Mouse (Mus musculus): Measurements from ENCODE around the gene Gpr68. TPM values are rescaled to one million over a fixed set of nuclear protein-coding genes. Genes with fewer than 3 reads are reported as not detected.

Gpr68 gene
- polyA plus RNA-seq, 1 experiment from 2014 or later: 0.46 TPM

DNA sequence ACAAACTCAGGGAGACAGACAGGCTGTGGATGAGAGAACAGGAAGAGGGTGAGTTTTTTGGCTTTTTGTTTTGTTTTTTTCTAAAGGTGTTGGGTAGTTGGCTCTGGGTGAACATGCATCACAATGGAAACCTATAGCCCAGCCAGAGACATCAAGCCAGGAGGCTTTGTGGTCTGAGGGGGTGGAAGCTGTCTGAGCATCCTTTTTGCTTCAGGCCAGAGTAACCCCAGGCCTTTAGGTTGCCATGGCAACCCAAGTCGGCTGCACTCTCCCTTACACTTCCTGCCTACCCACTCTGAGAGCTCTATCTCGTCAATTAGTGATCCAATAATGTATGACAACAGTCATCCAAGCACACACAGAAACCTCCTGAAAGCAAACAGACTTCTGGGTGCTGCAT, 12.5 kb downstream of the Gpr68 start:
- WGBS: 7% methylated on average over 2 of the region's 2 CpGs
- ATAC-seq (ENCODE audit: insufficient number of reproducible peaks, insufficient read depth, low FRiP score, low read depth): no peak

DNA sequence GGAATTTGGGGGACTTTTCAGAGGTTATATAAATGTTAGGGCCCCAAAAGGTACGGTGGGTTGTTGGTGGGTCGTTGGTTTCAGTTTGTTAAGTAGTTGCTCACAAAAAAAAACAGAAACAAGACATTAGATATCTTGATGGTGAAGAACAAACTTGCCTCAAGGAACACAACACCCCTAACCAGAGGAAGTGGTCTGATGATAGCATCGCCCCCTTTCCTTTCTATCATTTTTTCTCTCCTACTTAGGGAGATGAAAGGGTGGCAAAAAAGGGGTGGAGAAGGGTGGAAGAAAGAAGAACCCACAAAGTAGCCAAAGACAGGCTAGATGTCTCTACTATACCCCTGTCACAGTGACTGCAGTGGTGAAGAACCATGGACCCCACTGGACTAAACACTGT, 17.4 kb downstream of the Gpr68 start:
- Histone ChIP-seq H3K27ac (ENCODE audit: low read length) (no peak overlapping the region), H3K27me3 (ENCODE audit: control insufficient read depth, insufficient read depth, low read length) (no peaks in the 10 kb centered on the region), H3K36me3 (ENCODE audit: control insufficient read depth, insufficient read depth, low read length) (no peaks in the 10 kb centered on the region), H3K9me3 (ENCODE audit: control insufficient read depth, low read depth, low read length) (no peaks in the 10 kb centered on the region), H3K4me2 (replicated peaks; ENCODE audit: low read depth, low read length) (no peak overlapping the region), H3K4me1 (ENCODE audit: control insufficient read depth, insufficient read depth, low read length) (no peaks in the 10 kb centered on the region), H3K9ac (replicated peaks; ENCODE audit: low read depth, low read length) (no peak overlapping the region), H3K4me3 (ENCODE audit: low read depth, low read length) (no peak overlapping the region)
- 83% methylated on average over 3 of the region's 3 CpGs for WGBS
- ATAC-seq (ENCODE audit: insufficient number of reproducible peaks, insufficient read depth, low FRiP score, low read depth): no peak

More for the DNA sequence above, 12.5 kb downstream of the Gpr68 start:
- Histone ChIP-seq H3K36me3 (ENCODE audit: control insufficient read depth, insufficient read depth, low read length) (no peaks in the 10 kb centered on the region), H3K27ac (ENCODE audit: low read length) (no peak overlapping the region), H3K9ac (replicated peaks; ENCODE audit: low read depth, low read length) (no peak overlapping the region), H3K4me1 (ENCODE audit: control insufficient read depth, insufficient read depth, low read length) (no peaks in the 10 kb centered on the region; the same call in 1 of the 2 replicates), H3K4me2 (replicated peaks; ENCODE audit: low read depth, low read length) (no peak overlapping the region), H3K9me3 (ENCODE audit: control insufficient read depth, low read depth, low read length) (no peaks in the 10 kb centered on the region), H3K27me3 (ENCODE audit: control insufficient read depth, insufficient read depth, low read length) (peaks cover 18% of the 10 kb centered on the region), H3K4me3 (ENCODE audit: low read depth, low read length) (no peak overlapping the region)

DNA sequence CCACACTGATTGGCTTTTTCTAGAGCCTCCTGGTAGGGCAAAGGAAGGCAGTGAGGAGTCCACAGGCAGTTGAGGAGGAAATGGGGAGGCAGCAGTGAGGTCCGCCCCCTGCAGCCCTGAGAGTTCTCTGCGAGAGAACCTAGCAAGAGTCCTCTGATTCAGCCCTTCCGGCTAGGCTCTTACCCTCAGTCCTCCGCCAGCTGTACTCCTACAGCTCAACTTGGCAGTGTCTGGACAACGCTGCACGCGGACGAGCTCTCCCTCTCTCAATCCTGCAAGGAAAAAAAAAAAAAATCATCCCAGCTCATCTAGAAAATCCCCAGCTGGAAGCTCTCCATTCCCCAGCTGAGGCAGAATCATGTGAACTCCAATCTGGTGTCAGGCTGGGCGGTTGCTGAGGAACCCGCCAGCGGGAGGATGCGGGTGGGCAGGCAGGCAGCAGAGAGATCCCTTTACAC, 20.2 kb downstream of the Gpr68 start:
- Histone ChIP-seq H3K9me3 (ENCODE audit: control insufficient read depth, low read depth, low read length) (no peaks in the 10 kb centered on the region), H3K4me3 (ENCODE audit: low read depth, low read length) (no peak overlapping the region), H3K9ac (replicated peaks; ENCODE audit: low read depth, low read length) (no peak overlapping the region), H3K36me3 (ENCODE audit: control insufficient read depth, insufficient read depth, low read length) (no peaks in the 10 kb centered on the region), H3K4me2 (replicated peaks; ENCODE audit: low read depth, low read length) (no peak overlapping the region), H3K4me1 (ENCODE audit: control insufficient read depth, insufficient read depth, low read length) (0 out of 2 replicates have a peak, but pooled peaks cover 3% of the 10 kb centered on the region), H3K27ac (ENCODE audit: low read length) (peak overlapping the region; percentile 17; the same call in 1 of the 2 replicates), H3K27me3 (ENCODE audit: control insufficient read depth, insufficient read depth, low read length) (no peaks in the 10 kb centered on the region)
- WGBS: 16% methylated on average over 12 of the region's 12 CpGs
- ATAC-seq (ENCODE audit: insufficient number of reproducible peaks, insufficient read depth, low FRiP score, low read depth): peak; percentile 72; the same call in 1 of the 2 replicates

DNA sequence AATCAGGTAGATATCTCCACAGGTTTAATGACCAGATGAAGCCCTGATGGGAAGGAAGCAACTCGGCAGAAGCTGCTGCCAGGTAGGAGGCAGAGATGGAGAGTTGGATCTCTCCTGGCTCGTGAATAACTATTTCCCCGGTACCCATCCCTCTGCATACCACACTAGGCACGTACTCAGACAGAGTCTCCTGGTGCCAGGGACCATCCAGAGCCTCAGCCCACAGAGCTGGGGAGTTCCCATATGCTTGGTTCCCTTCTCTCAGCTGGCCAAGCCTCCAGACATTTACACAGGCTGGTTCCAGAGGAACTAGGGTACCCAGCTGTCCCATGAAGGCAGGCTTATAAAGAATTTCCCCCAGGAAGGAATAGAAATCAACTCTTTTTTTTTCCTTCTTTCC, 21.1 kb downstream of the Gpr68 start:
- Histone ChIP-seq H3K4me1 (ENCODE audit: control insufficient read depth, insufficient read depth, low read length) (0 out of 2 replicates have a peak, but pooled peaks cover 3% of the 10 kb centered on the region), H3K4me2 (replicated peaks; ENCODE audit: low read depth, low read length) (no peak overlapping the region), H3K27me3 (ENCODE audit: control insufficient read depth, insufficient read depth, low read length) (no peaks in the 10 kb centered on the region), H3K9ac (replicated peaks; ENCODE audit: low read depth, low read length) (no peak overlapping the region), H3K27ac (ENCODE audit: low read length) (no peak overlapping the region), H3K4me3 (ENCODE audit: low read depth, low read length) (no peak overlapping the region), H3K9me3 (ENCODE audit: control insufficient read depth, low read depth, low read length) (no peaks in the 10 kb centered on the region), H3K36me3 (ENCODE audit: control insufficient read depth, insufficient read depth, low read length) (no peaks in the 10 kb centered on the region)
- WGBS: 75% methylated on average over 4 of the region's 4 CpGs
- no peak for ATAC-seq (ENCODE audit: insufficient number of reproducible peaks, insufficient read depth, low FRiP score, low read depth)

DNA sequence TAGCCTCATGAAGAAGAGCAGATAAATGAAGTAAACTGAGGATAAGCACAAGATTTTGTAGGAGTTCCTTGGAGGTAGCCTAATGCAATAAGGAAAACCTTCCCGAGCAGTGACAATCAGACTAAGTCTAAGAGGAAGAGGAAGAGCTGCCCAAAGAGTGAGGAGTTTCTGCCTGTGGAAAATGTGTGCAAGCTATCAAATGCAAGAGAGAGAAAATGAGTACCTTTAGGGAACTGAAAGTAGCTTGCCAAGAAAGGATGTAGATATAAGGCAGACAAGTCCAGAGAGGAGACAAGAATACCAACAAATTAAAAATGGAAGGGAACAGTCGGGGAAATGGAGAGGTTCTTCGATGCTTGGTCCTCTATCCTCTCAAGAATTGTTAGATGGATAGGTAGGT, 22.4 kb downstream of the Gpr68 start:
- 0 out of 2 replicates have a peak, but pooled peaks cover 3% of the 10 kb centered on the region for H3K4me1 ChIP-seq (ENCODE audit: control insufficient read depth, insufficient read depth, low read length)

DNA sequence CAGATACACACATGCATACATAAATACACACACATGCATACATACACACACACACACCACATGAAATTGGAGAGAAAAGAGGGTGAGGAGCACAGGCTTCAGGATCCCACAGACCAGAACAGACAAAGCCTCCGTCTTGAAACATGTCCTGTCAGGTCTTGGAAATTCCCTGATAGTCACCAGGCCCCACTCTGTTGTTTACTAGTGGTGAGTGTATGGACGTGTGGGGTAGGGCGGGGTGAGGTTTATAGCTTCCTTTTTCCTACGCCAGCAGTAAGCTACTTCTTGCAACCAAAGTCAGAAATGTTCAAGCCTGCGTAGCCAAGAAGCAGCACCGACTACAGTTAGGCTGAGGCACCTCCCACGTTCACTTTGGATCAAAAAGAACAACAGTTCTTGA, 24.8 kb downstream of the Gpr68 start:
- Histone ChIP-seq H3K9ac (replicated peaks; ENCODE audit: low read depth, low read length) (no peak overlapping the region), H3K4me1 (ENCODE audit: control insufficient read depth, insufficient read depth, low read length) (0 out of 2 replicates have a peak, but pooled peaks cover 3% of the 10 kb centered on the region), H3K27ac (ENCODE audit: low read length) (no peak overlapping the region), H3K9me3 (ENCODE audit: control insufficient read depth, low read depth, low read length) (no peaks in the 10 kb centered on the region), H3K4me2 (replicated peaks; ENCODE audit: low read depth, low read length) (no peak overlapping the region), H3K36me3 (ENCODE audit: control insufficient read depth, insufficient read depth, low read length) (no peaks in the 10 kb centered on the region), H3K27me3 (ENCODE audit: control insufficient read depth, insufficient read depth, low read length) (no peaks in the 10 kb centered on the region), H3K4me3 (ENCODE audit: low read depth, low read length) (no peak overlapping the region)
- ATAC-seq (ENCODE audit: insufficient number of reproducible peaks, insufficient read depth, low FRiP score, low read depth): no peak
- 45% methylated on average over 7 of the region's 7 CpGs for WGBS

More for the DNA sequence above, 22.4 kb downstream of the Gpr68 start:
- Histone ChIP-seq H3K9ac (replicated peaks; ENCODE audit: low read depth, low read length) (no peak overlapping the region), H3K36me3 (ENCODE audit: control insufficient read depth, insufficient read depth, low read length) (no peaks in the 10 kb centered on the region), H3K4me3 (ENCODE audit: low read depth, low read length) (no peak overlapping the region), H3K27ac (ENCODE audit: low read length) (no peak overlapping the region), H3K9me3 (ENCODE audit: control insufficient read depth, low read depth, low read length) (no peaks in the 10 kb centered on the region), H3K4me2 (replicated peaks; ENCODE audit: low read depth, low read length) (no peak overlapping the region), H3K27me3 (ENCODE audit: control insufficient read depth, insufficient read depth, low read length) (no peaks in the 10 kb centered on the region)
- no peak for ATAC-seq (ENCODE audit: insufficient number of reproducible peaks, insufficient read depth, low FRiP score, low read depth)
- WGBS: 86% methylated on average over 3 of the region's 3 CpGs

DNA sequence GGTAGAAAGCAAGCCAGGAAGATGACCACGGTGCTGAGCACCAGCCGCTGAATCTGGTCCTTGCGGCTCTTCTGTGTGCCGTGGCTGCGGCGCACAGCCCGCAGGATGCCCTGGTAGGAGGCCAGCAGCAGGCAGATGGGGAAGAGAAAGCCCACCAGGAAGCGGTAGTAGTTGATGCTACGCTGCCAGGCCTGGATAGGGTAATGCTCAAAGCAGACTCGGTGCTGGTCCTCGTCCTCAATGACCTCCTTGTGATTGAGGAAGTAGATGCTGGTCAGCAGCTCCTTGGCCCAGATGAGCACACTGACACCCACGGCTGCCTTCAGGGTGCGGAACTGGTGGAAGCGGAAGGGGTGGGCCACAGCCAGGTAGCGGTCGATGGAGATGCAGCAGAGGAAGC, 29.4 kb downstream of the Gpr68 start:
- Histone ChIP-seq H3K27me3 (ENCODE audit: control insufficient read depth, insufficient read depth, low read length) (no peaks in the 10 kb centered on the region), H3K9me3 (ENCODE audit: control insufficient read depth, low read depth, low read length) (no peaks in the 10 kb centered on the region), H3K4me1 (ENCODE audit: control insufficient read depth, insufficient read depth, low read length) (0 out of 2 replicates have a peak, but pooled peaks cover under 1% of the 10 kb centered on the region), H3K36me3 (ENCODE audit: control insufficient read depth, insufficient read depth, low read length) (no peaks in the 10 kb centered on the region), H3K27ac (ENCODE audit: low read length) (no peak overlapping the region), H3K4me3 (ENCODE audit: low read depth, low read length) (no peak overlapping the region), H3K9ac (replicated peaks; ENCODE audit: low read depth, low read length) (no peak overlapping the region), H3K4me2 (replicated peaks; ENCODE audit: low read depth, low read length) (no peak overlapping the region)
- no peak for ATAC-seq (ENCODE audit: insufficient number of reproducible peaks, insufficient read depth, low FRiP score, low read depth)
- 89% methylated on average over 16 of the region's 16 CpGs for WGBS

DNA sequence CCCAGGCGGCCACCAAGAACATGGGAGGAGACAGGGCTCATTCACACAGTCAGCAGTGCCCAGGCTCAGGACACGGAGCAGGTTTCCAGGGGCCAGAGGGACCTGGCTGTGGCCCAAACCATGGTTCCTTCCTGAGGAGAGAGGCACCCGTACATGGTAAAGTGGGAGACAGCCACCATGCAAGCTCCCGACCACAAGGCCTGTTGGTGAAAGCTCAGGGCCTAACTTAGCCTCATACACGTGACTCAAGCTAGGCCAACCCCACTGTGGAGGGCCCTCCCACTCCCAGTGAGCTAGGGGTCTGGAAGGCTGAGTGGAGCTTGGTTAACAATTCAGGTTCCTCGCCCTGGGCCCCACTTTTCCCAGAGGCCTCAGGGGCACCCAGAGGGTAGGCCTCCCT, 30.1 kb downstream of the Gpr68 start:
- WGBS: 77% methylated on average over 6 of the region's 6 CpGs
- Histone ChIP-seq H3K9me3 (ENCODE audit: control insufficient read depth, low read depth, low read length) (no peaks in the 10 kb centered on the region), H3K4me3 (ENCODE audit: low read depth, low read length) (no peak overlapping the region), H3K27me3 (ENCODE audit: control insufficient read depth, insufficient read depth, low read length) (no peaks in the 10 kb centered on the region), H3K36me3 (ENCODE audit: control insufficient read depth, insufficient read depth, low read length) (no peaks in the 10 kb centered on the region), H3K4me2 (replicated peaks; ENCODE audit: low read depth, low read length) (no peak overlapping the region), H3K4me1 (ENCODE audit: control insufficient read depth, insufficient read depth, low read length) (no peaks in the 10 kb centered on the region), H3K27ac (ENCODE audit: low read length) (no peak overlapping the region), H3K9ac (replicated peaks; ENCODE audit: low read depth, low read length) (no peak overlapping the region)
- ATAC-seq (ENCODE audit: insufficient number of reproducible peaks, insufficient read depth, low FRiP score, low read depth): no peak

DNA sequence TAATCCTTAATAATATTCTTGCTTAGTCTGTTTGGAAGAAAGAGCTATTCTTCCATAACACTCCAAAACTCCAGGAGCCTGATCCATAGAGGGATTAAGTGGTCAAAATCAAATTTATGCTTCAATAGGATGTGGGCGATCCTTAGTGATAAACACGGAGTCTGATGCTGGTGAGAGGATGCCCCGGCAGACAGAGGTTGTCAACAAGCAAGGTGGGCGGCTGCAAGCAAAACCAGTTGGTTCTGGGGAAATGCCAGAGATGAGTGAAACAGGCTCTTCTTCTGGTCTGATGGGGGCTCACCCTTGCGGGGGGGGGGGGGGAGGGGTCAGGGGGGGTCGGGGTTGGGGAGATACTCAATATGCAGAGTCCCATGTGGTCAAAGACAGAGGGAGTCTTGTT, 32.0 kb downstream of the Gpr68 start:
- ATAC-seq (ENCODE audit: insufficient number of reproducible peaks, insufficient read depth, low FRiP score, low read depth): no peak
- 67% methylated on average over 5 of the region's 6 CpGs for WGBS
- Histone ChIP-seq H3K27me3 (ENCODE audit: control insufficient read depth, insufficient read depth, low read length) (no peaks in the 10 kb centered on the region), H3K9ac (replicated peaks; ENCODE audit: low read depth, low read length) (no peak overlapping the region), H3K9me3 (ENCODE audit: control insufficient read depth, low read depth, low read length) (no peaks in the 10 kb centered on the region), H3K4me2 (replicated peaks; ENCODE audit: low read depth, low read length) (no peak overlapping the region), H3K4me3 (ENCODE audit: low read depth, low read length) (no peak overlapping the region), H3K4me1 (ENCODE audit: control insufficient read depth, insufficient read depth, low read length) (no peaks in the 10 kb centered on the region), H3K27ac (ENCODE audit: low read length) (no peak overlapping the region), H3K36me3 (ENCODE audit: control insufficient read depth, insufficient read depth, low read length) (no peaks in the 10 kb centered on the region)
